Mouse (Mus musculus): Measurements from ENCODE around the gene Tlr5.

GRCm38 (mm10) chr1:182926465-182926864 lies 28.1 kb upstream of the Tlr5 start:
- no peak for TF ChIP-seq CTCF (conservative IDR thresholded peaks at IDR 0.05 in 1 of 2, IDR thresholded peaks at IDR 0.05 in 1 of 2; ENCODE audit: low read depth in 2 of 2, low read length in 2 of 2)
- no peak for TF ChIP-seq USF1 (IDR thresholded peaks at IDR 0.05; ENCODE audit: low read depth, low read length)
- no peak for TF ChIP-seq CHD2 (IDR thresholded peaks at IDR 0.05; ENCODE audit: low read length)
- TF ChIP-seq EP300 (IDR thresholded peaks at IDR 0.05; ENCODE audit: low read length): no peak
- no peak for TF ChIP-seq USF2 (conservative IDR thresholded peaks at IDR 0.05; ENCODE audit: low read depth, low read length)
- TF ChIP-seq TCF12 (IDR thresholded peaks at IDR 0.05; ENCODE audit: low read depth, low read length): no peak
- TF ChIP-seq POLR2A (IDR thresholded peaks at IDR 0.05; ENCODE audit: low read depth, low read length): no peak
- TF ChIP-seq ZNF384 (IDR thresholded peaks at IDR 0.05; ENCODE audit: low read depth, low read length): no peak
- no peak for TF ChIP-seq MAX (IDR thresholded peaks at IDR 0.05; ENCODE audit: low read length)
- TF ChIP-seq RCOR1 (conservative IDR thresholded peaks at IDR 0.05; ENCODE audit: low read depth, low read length): no peak
- no peak for TF ChIP-seq MAFK (IDR thresholded peaks at IDR 0.05; ENCODE audit: insufficient replicate concordance, low read length)
- no peak for TF ChIP-seq JUND (conservative IDR thresholded peaks at IDR 0.05; ENCODE audit: low read depth, low read length)
- no peak for TF ChIP-seq MAZ (IDR thresholded peaks at IDR 0.05; ENCODE audit: low read depth, low read length)

Data from CH12.LX (cell line).